Comparison of ENCODE assay signal across 22 mouse cellular contexts in genomic region chr19:20944446-20944845, GRCm38 (mm10). TPM values are rescaled to one million over a fixed set of nuclear protein-coding genes. Genes with fewer than 3 reads are reported as not detected.
DNase-seq lines count a peak whose midpoint lies in the region.
"Had no signal": no experiment of that assay in that cellular context is flagged by ENCODE, and none has a peak within 500 bp of the region (broad histone marks: within the 10 kb centered on the region; RNA-seq: fewer than 3 reads in every experiment).

No protein-coding gene starts in this region.

- DNase-seq in adrenal gland, adult (ENCODE audit: inconsistent age in 2 of 2, low spot score in 1 of 2): peak; percentile 4 to 65
- DNase-seq in adrenal gland, postnatal 14 days: no peak
- peak; percentile 20 for DNase-seq in 3T3-L1 (ENCODE audit: low read depth, low spot score)
- DNase-seq in ES-CJ7 (ENCODE audit: low read depth, low spot score): peak; percentile 41
- peak; percentile 3 for DNase-seq in adrenal gland, postnatal 10 days
- DNase-seq in layer of hippocampus, postnatal 10 days (ENCODE audit: low spot score in 2 of 2): no peak
- DNase-seq in urinary bladder, postnatal 10 days (ENCODE audit: low spot score): no peak
- DNase-seq in thymus, postnatal 36 days: no peak
- DNase-seq: cerebellum, adult 11-12 months; cerebellum, adult 8-10 months; cerebellum, postnatal 10 days; cerebellum, postnatal 36 days; embryo, embryonic 11 days; gastrocnemius, postnatal 10 days; gastrocnemius, postnatal 36 days; heart, adult 2 months; kidney, adult 2 months had no signal

RNA-seq across cellular contexts. Expression of gene Tmc1, which starts 9.6 kb away (rescaled TPM):
- 0.19 TPM in 1 of 2 replicates, not detected in the other for total RNA-seq in adrenal gland, postnatal 14 days (2021)
- total RNA-seq in adrenal gland, postnatal 10 days (2021): under 1 TPM in 1 of 2 experiments, not detected in 1; 0.24 TPM
- total RNA-seq in layer of hippocampus, postnatal 10 days (2021): not detected
- total RNA-seq: gastrocnemius, adult 18-20 months; gastrocnemius, postnatal 10 days; gastrocnemius, postnatal 36 days; granulocyte monocyte progenitor cell, adult 5-6 weeks; heart, postnatal 25 days; hematopoietic stem cell, adult 5-6 weeks; MEL had no signal

Comparison
In these comparisons a context has a peak if more than half of its experiments do, and no peak if none do; other contexts are left out.
1. DNase-seq: peak in adrenal gland, adult (2 of 2), 3T3-L1 (single experiment), ES-CJ7 (single experiment) and adrenal gland, postnatal 10 days (single experiment); none in adrenal gland, postnatal 14 days (single experiment), layer of hippocampus, postnatal 10 days (0 of 2), urinary bladder, postnatal 10 days (single experiment) and thymus, postnatal 36 days (0 of 2).